Mouse (Mus musculus) liver, embryonic 14.5 days (tissue): ENCODE results near the gene Kdm2a. TPM values are rescaled to one million over a fixed set of nuclear protein-coding genes. Genes with fewer than 3 reads are reported as not detected.

Experiments
- ATAC-seq: fragments of 200-750 bp; cut with Nextera tagmentation; 2 replicates; pipeline ENCODE4 v1.8.0; 2017; ENCODE audit warnings: moderate number of reproducible peaks, mild to moderate bottlenecking, moderate library complexity; ENCODE audit not compliant: insufficient read depth
- DNase-seq, 3 experiments: peaks; one replicate each; pipeline ENCODE4 v3.0.0-alpha.2; 2012 to 2013; ENCODE audit warnings: low read depth in 3 of 3, low spot score in 3 of 3
- H3K27ac ChIP-seq: fragments of 300-500 bp; sonication (generic); 2 replicates; pipeline ENCODE4 v1.5.1; 2014; ENCODE audit warnings: moderate library complexity, mild to moderate bottlenecking, control low read depth, inconsistent platforms
- H3K27me3 ChIP-seq: fragments of 300-500 bp; sonication (generic); 2 replicates; pipeline ENCODE4 v1.6.1; 2014; ENCODE audit warnings: mild to moderate bottlenecking, low read length, moderate library complexity; ENCODE audit not compliant: control insufficient read depth, insufficient read depth
- H3K36me3 ChIP-seq: fragments of 300-500 bp; sonication (generic); replicated peaks from 2 replicates; pipeline ENCODE4 v1.6.1; 2014; ENCODE audit warnings: low read depth; ENCODE audit not compliant: control insufficient read depth, insufficient read depth
- H3K4me1 ChIP-seq, 2 experiments: fragments of 200-500 bp in 1 of 2; fragments of 300-500 bp in 1 of 2; sonication (generic) in 1 of 2; replicated peaks; 2 replicates each; pipeline ENCODE4 v1.6.1; 2012 to 2014; ENCODE audit warnings: antibody characterized with exemption in 1 of 2, inconsistent platforms in 1 of 2, low read length in 1 of 2; ENCODE audit not compliant: control insufficient read depth in 2 of 2, insufficient read depth in 2 of 2
- H3K4me2 ChIP-seq: fragments of 300-500 bp; sonication (generic); 2 replicates; pipeline ENCODE4 v1.6.1; 2014; ENCODE audit warnings: low read depth, mild to moderate bottlenecking, control low read depth, moderate library complexity
- H3K4me3 ChIP-seq, 2 experiments: fragments of 200-500 bp in 1 of 2; fragments of 300-500 bp in 1 of 2; sonication (generic) in 1 of 2; 2 replicates each; pipeline ENCODE4 v1.5.1; 2012 to 2014; ENCODE audit warnings: low read depth in 2 of 2, low read length in 2 of 2, mild to moderate bottlenecking in 2 of 2, control low read depth in 1 of 2, inconsistent platforms in 1 of 2, moderate library complexity in 1 of 2; ENCODE audit not compliant: insufficient read depth in 1 of 2
- H3K9ac ChIP-seq: fragments of 300-500 bp; sonication (generic); replicated peaks from 2 replicates; pipeline ENCODE4 v1.6.1; 2014; ENCODE audit warnings: mild to moderate bottlenecking, control low read depth, moderate library complexity
- H3K9me3 ChIP-seq: fragments of 300-500 bp; sonication (generic); 2 replicates; pipeline ENCODE4 v1.6.1; 2016; ENCODE audit warnings: low read length, mixed read lengths; ENCODE audit not compliant: control insufficient read depth
- CTCF ChIP-seq: IDR thresholded peaks from 2 replicates; pipeline ENCODE4 v1.5.1; 2016; ENCODE audit warnings: antibody characterized with exemption, low read depth, control low read depth
- EP300 ChIP-seq: IDR thresholded peaks from 2 replicates; pipeline ENCODE4 v1.6.1; 2016; ENCODE audit warnings: antibody characterized with exemption, low read depth
- WGBS: fragments of 180-500 bp; shearing (Covaris S2); extraction: QIAGEN DNeasy Blood & Tissue Kit; methylation state at CpG from one replicate; pipeline ENCODE4 v1.1.7; 2014; ENCODE audit not compliant: insufficient replicate concordance; 5-methylcytosine and 5-hydroxymethylcytosine counted together
- polyA plus RNA-seq, 2 experiments: library from polyadenylated mRNA; depleted of rRNA in 1 of 2; stranded (reverse) in 1 of 2; unstranded in 1 of 2; fragments of >200 nt; fragmentation: Nextera tagmentation in 1 of 2; extraction: Ambion mirVana in 1 of 2; gene quantifications; 2 replicates each; pipeline versions ENCODE4 v1.2.1 to v1.2.3; 2012 to 2014

Gene Kdm2a
- polyA plus RNA-seq, 2 experiments: 12.4 to 19.0 TPM

- Histone ChIP-seq H3K9me3 (no peaks in the 10 kb centered on the region), H3K27me3 (no peaks in the 10 kb centered on the region)
- TF ChIP-seq CTCF (peak; percentile 89), EP300 (no peak)
Measured at GRCm38 (mm10) chr19:4309776-4310185, 88.3 kb downstream of the Kdm2a start.

GRCm38 (mm10) chr19:4309302-4309701 is 88.8 kb downstream of the Kdm2a start:
- H3K4me2 ChIP-seq: no peak overlapping the region
- no peak overlapping the region for H3K27ac ChIP-seq
- peaks cover 4 to 11% of the 10 kb centered on the region in 2 experiments; a peak in 3 of 4 replicates for H3K4me1 ChIP-seq
- ATAC-seq: no peak
- H3K9ac ChIP-seq: no peak overlapping the region
- H3K27me3 ChIP-seq: no peaks in the 10 kb centered on the region
- TF ChIP-seq CTCF (no peak), EP300 (no peak)
- H3K4me3 ChIP-seq: no peak overlapping the region
- DNase-seq: no peak
- H3K36me3 ChIP-seq: no peaks in the 10 kb centered on the region
- 82% methylated on average over 4 of the region's 4 CpGs for WGBS
- H3K9me3 ChIP-seq: no peaks in the 10 kb centered on the region

More at GRCm38 (mm10) chr19:4309776-4310185, 88.3 kb downstream of the Kdm2a start:
- H3K4me2 ChIP-seq: no peak overlapping the region
- DNase-seq: peak in 1 of 3 experiments; percentile 54
- ATAC-seq: no peak
- no peak overlapping the region for H3K27ac ChIP-seq
- H3K4me3 ChIP-seq: no peak overlapping the region
- H3K4me1 ChIP-seq: peaks cover 0 to 6% of the 10 kb centered on the region in 2 experiments; a peak in 3 of 4 replicates
- no peak overlapping the region for H3K9ac ChIP-seq
- H3K36me3 ChIP-seq: no peaks in the 10 kb centered on the region

DNA sequence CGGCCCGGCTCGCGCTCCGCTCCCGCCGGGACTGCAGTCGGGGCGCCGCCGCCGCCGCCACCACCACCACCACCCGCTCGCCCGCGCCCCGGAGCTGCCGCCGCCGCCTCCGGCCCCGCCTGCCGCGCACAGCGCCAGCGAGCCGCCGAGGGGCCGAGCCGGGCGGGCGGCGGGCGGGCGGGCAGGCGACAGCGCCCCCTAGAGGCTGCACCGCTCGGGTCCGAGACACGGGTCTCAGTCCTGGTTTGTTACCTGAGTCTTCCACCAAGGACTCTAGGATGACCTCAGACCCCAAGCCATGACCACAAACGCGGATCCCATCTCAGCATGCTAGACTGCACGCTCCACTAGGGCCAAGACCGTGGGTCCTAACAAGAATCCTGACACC is 91.9 kb downstream of the Kdm2a start, which contains the start of gene Grk2:
Gene Grk2, minus strand, starts transcription at position 33 of the 388 bp plus-strand sequence.
- peaks cover 7 to 34% of the 10 kb centered on the region in 2 experiments; a peak in 3 of 4 replicates for H3K4me1 ChIP-seq
- H3K36me3 ChIP-seq: no peaks in the 10 kb centered on the region
- no peaks in the 10 kb centered on the region for H3K27me3 ChIP-seq
- 1% methylated on average over 31 of the region's 46 CpGs for WGBS
- DNase-seq (peak; percentile 49 to 57 (median 53)), ATAC-seq (peak; percentile 80)
- peak within 1 kb of the TSS; percentile 96 for H3K4me3 ChIP-seq
- H3K4me2 ChIP-seq: peak within 1 kb of the TSS; percentile 89
- no peaks in the 10 kb centered on the region for H3K9me3 ChIP-seq
- H3K9ac ChIP-seq: peak within 1 kb of the TSS; percentile 97
- TF ChIP-seq CTCF (peak; percentile 79), EP300 (no peak)
- H3K27ac ChIP-seq: peak within 1 kb of the TSS; percentile 64

DNA sequence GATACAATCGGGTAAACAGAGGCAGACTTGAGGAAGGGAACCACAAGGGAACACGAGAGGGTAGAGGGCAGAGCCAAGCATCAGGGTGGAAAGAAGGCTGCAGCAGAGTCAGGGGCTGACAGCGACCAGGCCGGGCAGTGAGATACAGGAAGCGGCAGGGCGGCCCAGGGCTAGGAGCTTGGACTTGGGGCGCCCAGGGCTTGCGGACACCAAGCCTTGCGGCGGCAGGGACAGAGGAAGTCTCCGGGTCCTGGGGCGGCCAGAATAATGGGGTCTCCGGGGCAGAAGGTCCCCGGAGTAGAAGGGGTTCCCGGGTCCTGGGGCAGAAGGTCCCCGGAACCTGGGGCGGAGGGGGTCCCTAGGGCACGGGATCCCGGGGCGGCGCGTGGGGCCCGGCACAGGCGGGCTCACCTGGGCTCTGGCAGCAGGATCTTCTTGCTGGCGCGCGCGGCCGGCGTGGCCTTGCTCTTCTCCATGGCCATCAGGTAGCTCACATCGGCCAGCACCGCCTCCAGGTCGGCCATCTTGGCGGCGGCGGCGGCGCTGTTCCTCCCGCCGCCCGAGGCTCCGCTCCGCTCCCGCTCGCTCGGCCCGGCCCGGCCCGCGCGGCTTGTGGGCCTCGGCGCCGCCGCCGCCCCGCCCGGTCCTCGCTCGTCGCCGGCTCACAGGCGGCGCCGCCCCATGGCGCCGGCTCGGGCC is 92.4 kb downstream of the Kdm2a start:
- DNase-seq: peak in 1 of 3 experiments; percentile 39
- under 1% methylated on average over 52 of the region's 68 CpGs for WGBS
- Histone ChIP-seq H3K4me3 (peak overlapping the region; percentile 96), H3K36me3 (no peaks in the 10 kb centered on the region), H3K9ac (peak overlapping the region; percentile 97), H3K4me1 (peaks cover 7 to 39% of the 10 kb centered on the region in 2 experiments; a peak in 3 of 4 replicates), H3K27me3 (no peaks in the 10 kb centered on the region), H3K4me2 (peak overlapping the region; percentile 89), H3K9me3 (no peaks in the 10 kb centered on the region), H3K27ac (peak overlapping the region; percentile 64)
- ATAC-seq: peak; percentile 78
- no peak for TF ChIP-seq EP300

GRCm38 (mm10) chr19:4304871-4305321 is 93.2 kb downstream of the Kdm2a start:
- H3K27me3 ChIP-seq: no peaks in the 10 kb centered on the region
- WGBS: 5% methylated on average over 4 of the region's 4 CpGs
- DNase-seq: no peak
- H3K9me3 ChIP-seq: no peaks in the 10 kb centered on the region
- H3K9ac ChIP-seq: peak overlapping the region; percentile 97
- TF ChIP-seq EP300 (no peak), CTCF (no peak)
- H3K4me2 ChIP-seq: peak overlapping the region; percentile 89
- H3K4me3 ChIP-seq: peak overlapping the region; percentile 96
- peak overlapping the region; percentile 6; the same call in 1 of the 2 replicates for H3K27ac ChIP-seq
- ATAC-seq: no peak
- H3K4me1 ChIP-seq: peaks cover 7 to 46% of the 10 kb centered on the region in 2 experiments; a peak in 3 of 4 replicates
- H3K36me3 ChIP-seq: no peaks in the 10 kb centered on the region
